Mouse (Mus musculus) heart, adult 2 months (tissue): ENCODE results near the gene Lrrn3. TPM values are rescaled to one million over a fixed set of nuclear protein-coding genes. Genes with fewer than 3 reads are reported as not detected.

Experiments
- DNase-seq, 2 experiments: peaks; one replicate each; pipeline ENCODE4 v3.0.0; 2021
- H3K27ac ChIP-seq: fragments of 200-600 bp; 2 replicates; pipeline ENCODE4 v1.8.1; 2022
- H3K27me3 ChIP-seq: fragments of 200-500 bp; 2 replicates; pipeline ENCODE4 v1.6.1; 2012; ENCODE audit warnings: mild to moderate bottlenecking, low read length, inconsistent platforms, mixed read lengths; ENCODE audit not compliant: control insufficient read depth, insufficient read depth
- H3K36me3 ChIP-seq: fragments of 200-500 bp; 2 replicates; pipeline ENCODE4 v1.6.1; 2012; ENCODE audit warnings: low read length, inconsistent platforms; ENCODE audit not compliant: control insufficient read depth, insufficient read depth
- H3K4me1 ChIP-seq: fragments of 200-500 bp; 2 replicates; pipeline ENCODE4 v1.6.1; 2011; ENCODE audit warnings: low read length; ENCODE audit not compliant: control insufficient read depth, insufficient read depth
- H3K4me3 ChIP-seq: fragments of 200-600 bp; 2 replicates; pipeline ENCODE4 v1.8.1; 2022
- H3K79me2 ChIP-seq: fragments of 200-500 bp; replicated peaks from 2 replicates; pipeline ENCODE4 v1.6.1; 2012; ENCODE audit warnings: mild to moderate bottlenecking, inconsistent platforms, low read length, moderate library complexity, mixed read lengths; ENCODE audit not compliant: control insufficient read depth, insufficient read depth
- H3K9ac ChIP-seq: fragments of 200-500 bp; 2 replicates; pipeline ENCODE4 v1.6.1; 2012; ENCODE audit warnings: low read depth, mild to moderate bottlenecking, control low read depth, inconsistent platforms, low read length, mixed read lengths
- CTCF ChIP-seq: fragments of 200-600 bp; IDR thresholded peaks from 2 replicates; pipeline ENCODE4 v1.8.1; 2022; ENCODE audit warnings: antibody characterized with exemption, mild to moderate bottlenecking, moderate library complexity
- EP300 ChIP-seq: fragments of 200-500 bp; IDR thresholded peaks from 2 replicates; pipeline ENCODE4 v1.6.1; 2011; ENCODE audit warnings: low read depth, low read length, control low read depth; ENCODE audit not compliant: insufficient read depth
- POLR2A ChIP-seq: fragments of 200-500 bp; IDR thresholded peaks from 2 replicates; pipeline ENCODE4 v1.6.1; 2011; ENCODE audit warnings: mild to moderate bottlenecking, low read depth, low read length, control low read depth; ENCODE audit not compliant: insufficient read depth
- WGBS: fragments of 180-500 bp; shearing (Covaris S2); methylation state at CpG from one replicate; pipeline ENCODE4 v1.1.7; 2018; 5-methylcytosine and 5-hydroxymethylcytosine counted together
- intact Hi-C: fragments of 180-260 bp; cut with DNase I; formaldehyde crosslinking; loops from one replicate; pipeline ENCODE4 v1.15.1; 2025
- polyA plus RNA-seq: library from polyadenylated mRNA; depleted of rRNA; stranded (reverse); fragments of >200 nt; gene quantifications from 2 replicates; pipeline ENCODE4 v1.2.3, GENCODE M21; 2012
- total RNA-seq, 2 experiments: library from RNA; stranded (reverse); gene quantifications; 2 replicates each; pipeline ENCODE4 v1.2.3; 2021

Lrrn3 gene
- total and polyA plus RNA-seq, 3 experiments: 0.10 to 0.57 (median 0.16) TPM

DNA sequence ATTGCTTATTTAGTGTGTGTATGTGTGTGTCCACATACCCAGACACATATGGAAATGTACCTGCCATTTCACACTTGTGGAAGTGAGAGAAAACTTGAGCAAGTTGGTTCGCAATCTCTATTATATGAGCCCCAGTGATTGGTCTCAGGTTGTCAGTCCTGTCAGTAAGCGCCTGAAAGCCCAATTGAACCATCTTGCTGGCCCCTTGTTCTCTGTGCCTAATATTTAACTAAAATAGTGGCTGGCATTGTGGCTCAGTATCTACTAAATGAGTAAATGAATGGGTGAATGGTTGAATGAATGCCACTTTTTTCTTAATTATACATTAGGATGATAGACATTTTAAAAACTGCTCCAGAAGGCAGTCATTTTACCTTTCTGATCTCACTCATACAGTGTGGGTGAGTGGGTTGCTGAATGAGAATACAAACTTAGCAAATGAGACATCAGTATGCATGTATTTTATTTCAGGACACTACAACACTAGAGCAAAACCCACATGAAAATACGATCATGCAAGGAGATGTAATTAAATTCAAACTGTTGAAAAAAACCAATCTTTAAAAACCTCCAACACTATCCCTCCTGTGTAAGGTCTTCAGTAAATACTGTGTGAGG, 17.7 kb downstream of the Lrrn3 start:
- no peak for TF ChIP-seq CTCF
- TF ChIP-seq EP300: no peak
- no peak for TF ChIP-seq POLR2A
- DNase-seq: no peak
- H3K36me3 ChIP-seq: no peaks in the 10 kb centered on the region
- H3K9ac ChIP-seq: no peak overlapping the region
- H3K79me2 ChIP-seq: no peaks in the 10 kb centered on the region
- 92% methylated on average over 3 of the region's 3 CpGs for WGBS
- H3K27ac ChIP-seq: no peak overlapping the region
- no peaks in the 10 kb centered on the region for H3K4me1 ChIP-seq
- H3K4me3 ChIP-seq: no peak overlapping the region
- intact Hi-C loops: no loop called here
- no peaks in the 10 kb centered on the region for H3K27me3 ChIP-seq

- Histone ChIP-seq H3K9ac (no peak overlapping the region), H3K27ac (no peak overlapping the region), H3K27me3 (no peaks in the 10 kb centered on the region), H3K4me3 (no peak overlapping the region), H3K36me3 (no peaks in the 10 kb centered on the region), H3K79me2 (no peaks in the 10 kb centered on the region), H3K4me1 (no peaks in the 10 kb centered on the region)
- TF ChIP-seq POLR2A: no peak
- TF ChIP-seq EP300: no peak
- TF ChIP-seq CTCF: no peak
- DNase-seq: peak in 1 of 2 experiments; percentile 9
- intact Hi-C loops: no loop called here
- 35% methylated on average over 4 of the region's 4 CpGs for WGBS
Observed at GRCm38 (mm10) chr12:41438446-41438845, 47.8 kb downstream of the Lrrn3 start.

GRCm38 (mm10) chr12:41436206-41436985, 49.8 kb downstream of the Lrrn3 start:
- TF ChIP-seq CTCF: no peak
- no peak for TF ChIP-seq POLR2A
- TF ChIP-seq EP300: no peak
- 65% methylated on average over 5 of the region's 5 CpGs for WGBS
- H3K27me3 ChIP-seq: no peaks in the 10 kb centered on the region
- no peak overlapping the region for H3K9ac ChIP-seq
- H3K4me3 ChIP-seq: no peak overlapping the region
- H3K36me3 ChIP-seq: no peaks in the 10 kb centered on the region
- H3K4me1 ChIP-seq: no peaks in the 10 kb centered on the region
- no peak overlapping the region for H3K27ac ChIP-seq
- H3K79me2 ChIP-seq: no peaks in the 10 kb centered on the region
- intact Hi-C loops: no loop called here
- no peak for DNase-seq

DNA sequence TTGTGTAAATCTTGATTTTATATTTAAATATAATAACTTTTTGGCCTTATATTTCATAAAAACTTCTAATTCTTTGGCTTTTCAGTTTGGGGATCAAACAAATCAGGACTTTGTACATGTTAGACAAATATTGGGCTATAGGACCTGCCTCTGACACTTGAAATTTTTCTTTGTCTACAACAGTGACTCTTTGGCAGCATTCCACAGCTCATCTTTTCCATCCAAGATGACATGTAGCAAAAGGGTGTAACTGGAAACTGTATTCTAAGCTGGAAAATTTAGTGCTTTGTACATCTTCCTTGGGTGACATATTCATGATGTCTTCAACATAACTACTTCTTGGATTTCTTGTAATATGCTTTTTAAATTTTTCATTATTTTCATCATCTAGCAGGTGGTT, 57.4 kb downstream of the Lrrn3 start:
- no peaks in the 10 kb centered on the region for H3K36me3 ChIP-seq
- TF ChIP-seq POLR2A (no peak), EP300 (no peak)
- no peak for DNase-seq
- H3K9ac ChIP-seq: no peak overlapping the region
- H3K4me3 ChIP-seq: no peak overlapping the region
- H3K27ac ChIP-seq: no peak overlapping the region
- no peaks in the 10 kb centered on the region for H3K27me3 ChIP-seq
- H3K79me2 ChIP-seq: no peaks in the 10 kb centered on the region
- intact Hi-C loops: no loop called here
- H3K4me1 ChIP-seq: no peaks in the 10 kb centered on the region

DNA sequence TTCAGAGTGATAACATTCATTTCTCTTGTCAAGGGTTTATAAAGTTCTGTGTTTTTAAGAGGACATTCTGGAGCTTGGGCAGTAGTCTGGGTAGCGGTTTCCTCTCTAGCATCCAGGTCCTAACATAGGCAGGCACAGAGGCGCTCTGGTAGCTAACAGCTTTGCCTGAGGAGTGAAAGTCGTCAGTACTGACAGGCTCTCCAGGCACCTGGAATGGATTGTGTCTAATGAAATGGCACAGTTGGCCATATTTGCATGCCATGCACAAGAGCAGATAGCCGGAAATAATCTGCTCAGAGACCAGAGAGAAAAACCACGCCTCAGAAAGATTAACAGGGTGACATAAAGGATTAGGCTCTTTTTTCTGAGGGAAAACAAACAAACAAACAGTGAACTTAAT, 58.8 kb downstream of the Lrrn3 start:
- intact Hi-C loops: no loop called here
- Histone ChIP-seq H3K79me2 (no peaks in the 10 kb centered on the region), H3K36me3 (no peaks in the 10 kb centered on the region), H3K4me3 (no peak overlapping the region), H3K4me1 (no peaks in the 10 kb centered on the region), H3K27ac (no peak overlapping the region), H3K27me3 (no peaks in the 10 kb centered on the region), H3K9ac (no peak overlapping the region)
- WGBS: 62% methylated on average over 5 of the region's 5 CpGs
- no peak for TF ChIP-seq CTCF
- no peak for TF ChIP-seq POLR2A
- no peak for TF ChIP-seq EP300
- DNase-seq: no peak

DNA sequence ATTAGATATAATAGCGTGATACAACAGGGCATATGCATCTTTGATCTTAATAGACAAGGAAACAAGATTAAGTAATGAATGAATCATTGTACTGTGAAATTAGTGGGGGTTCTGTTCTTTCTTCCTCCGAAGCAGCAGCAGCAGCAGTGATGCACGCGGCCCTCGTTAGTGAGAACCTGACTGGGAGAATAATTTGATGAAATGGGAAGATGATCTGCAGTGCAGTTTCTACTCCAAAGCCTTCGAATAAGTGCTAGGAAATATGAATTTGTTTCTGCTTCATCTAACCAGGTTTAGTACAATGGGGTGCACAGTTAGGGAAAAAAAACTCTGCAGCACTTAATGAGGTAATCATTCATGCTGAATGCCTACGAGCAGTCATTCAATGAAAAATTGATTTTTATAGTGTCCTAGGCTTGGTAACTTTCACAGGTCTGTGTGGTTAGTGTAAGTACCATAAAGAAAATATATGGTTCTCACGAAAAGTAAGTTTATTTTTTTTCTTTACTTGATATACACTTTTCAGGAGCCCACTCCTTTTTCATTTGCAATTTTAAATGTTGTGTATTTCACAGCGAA, 61.0 kb downstream of the Lrrn3 start:
- Histone ChIP-seq H3K36me3 (no peaks in the 10 kb centered on the region), H3K27me3 (no peaks in the 10 kb centered on the region), H3K9ac (no peak overlapping the region), H3K27ac (no peak overlapping the region), H3K4me1 (no peaks in the 10 kb centered on the region), H3K4me3 (no peak overlapping the region), H3K79me2 (no peaks in the 10 kb centered on the region)
- intact Hi-C loops: no loop called here
- no peak for DNase-seq
- WGBS: 84% methylated on average over 9 of the region's 9 CpGs
- no peak for TF ChIP-seq POLR2A
- no peak for TF ChIP-seq EP300
- no peak for TF ChIP-seq CTCF
